Mouse (Mus musculus) midbrain, embryonic 15.5 days (tissue): Measurements from ENCODE around the gene Prex1. TPM values are rescaled to one million over a fixed set of nuclear protein-coding genes. Genes with fewer than 3 reads are reported as not detected.

Source experiments
- ATAC-seq: fragments of 200-750 bp; cut with Nextera tagmentation; replicated peaks from 2 replicates; pipeline ENCODE4 v1.8.0; 2017; ENCODE audit warnings: moderate TSS enrichment
- H3K27ac ChIP-seq: fragments of 300-500 bp; sonication (generic); 2 replicates; pipeline ENCODE4 v1.5.1; 2015; ENCODE audit warnings: mild to moderate bottlenecking, inconsistent platforms
- H3K27me3 ChIP-seq: fragments of 300-500 bp; sonication (generic); replicated peaks from 2 replicates; pipeline ENCODE4 v1.6.1; 2015; ENCODE audit warnings: inconsistent platforms
- H3K36me3 ChIP-seq: fragments of 300-500 bp; sonication (generic); replicated peaks from 2 replicates; pipeline ENCODE4 v1.6.1; 2015; ENCODE audit warnings: inconsistent platforms
- H3K4me1 ChIP-seq: fragments of 300-500 bp; sonication (generic); 2 replicates; pipeline ENCODE4 v1.6.1; 2015; ENCODE audit warnings: inconsistent platforms
- H3K4me2 ChIP-seq: fragments of 300-500 bp; sonication (generic); 2 replicates; pipeline ENCODE4 v1.6.1; 2015; ENCODE audit warnings: inconsistent platforms, mild to moderate bottlenecking, moderate library complexity
- H3K4me3 ChIP-seq: fragments of 300-500 bp; sonication (generic); 2 replicates; pipeline ENCODE4 v1.5.1; 2015; ENCODE audit warnings: mild to moderate bottlenecking, inconsistent platforms
- H3K9ac ChIP-seq: fragments of 300-500 bp; sonication (generic); 2 replicates; pipeline ENCODE4 v1.6.1; 2015; ENCODE audit warnings: mild to moderate bottlenecking, inconsistent platforms
- H3K9me3 ChIP-seq: fragments of 300-500 bp; sonication (generic); 2 replicates; pipeline ENCODE4 v1.6.1; 2016; ENCODE audit warnings: inconsistent platforms
- WGBS: fragments of 180-500 bp; shearing (Covaris S2); methylation state at CpG from one replicate; pipeline ENCODE4 v1.1.7; 2015; ENCODE audit warnings: mixed read lengths; 5-methylcytosine and 5-hydroxymethylcytosine counted together
- polyA plus RNA-seq: library from polyadenylated mRNA; unstranded; fragments of >200 nt; fragmentation: Nextera tagmentation; extraction: Ambion mirVana; gene quantifications from 2 replicates; pipeline ENCODE4 v1.2.1, GENCODE M21; 2015

Prex1 gene
- polyA plus RNA-seq, 1 experiment from 2014 or later, result 20.6 TPM

GRCm38 (mm10) chr2:166664506-166664905 lies 49.1 kb downstream of the Prex1 start:
- H3K4me1 ChIP-seq, result peaks cover 47% of the 10 kb centered on the region

GRCm38 (mm10) chr2:166663250-166663961 lies 50.2 kb downstream of the Prex1 start:
- Histone ChIP-seq H3K36me3 (no peaks in the 10 kb centered on the region), H3K4me1 (peaks cover 36% of the 10 kb centered on the region), H3K9me3 (no peaks in the 10 kb centered on the region), H3K9ac (no peak overlapping the region), H3K27ac (0 out of 2 replicates have a peak overlapping the region, but pooled peaks have one; percentile 0), H3K4me2 (no peak overlapping the region), H3K27me3 (no peaks in the 10 kb centered on the region), H3K4me3 (no peak overlapping the region)
- ATAC-seq, result peak; percentile 41; the same call in 1 of the 2 replicates
- 60% methylated on average over 9 of the region's 9 CpGs for WGBS

More at GRCm38 (mm10) chr2:166664506-166664905, 49.1 kb downstream of the Prex1 start:
- Histone ChIP-seq H3K27ac (no peak overlapping the region), H3K4me2 (no peak overlapping the region), H3K9ac (no peak overlapping the region), H3K9me3 (no peaks in the 10 kb centered on the region), H3K4me3 (no peak overlapping the region), H3K36me3 (no peaks in the 10 kb centered on the region), H3K27me3 (no peaks in the 10 kb centered on the region)
- no peak for ATAC-seq
- WGBS, result 72% methylated on average over 15 of the region's 15 CpGs

- H3K4me1 ChIP-seq, result peaks cover 30% of the 10 kb centered on the region
- peak; percentile 31; the same call in 1 of the 2 replicates for ATAC-seq
Measured at GRCm38 (mm10) chr2:166662595-166663160, 51.0 kb downstream of the Prex1 start.

GRCm38 (mm10) chr2:166661971-166662370 lies 51.7 kb downstream of the Prex1 start:
- Histone ChIP-seq H3K36me3 (no peaks in the 10 kb centered on the region), H3K9ac (no peak overlapping the region), H3K27me3 (no peaks in the 10 kb centered on the region), H3K27ac (peak overlapping the region; percentile 55), H3K4me1 (peaks cover 31% of the 10 kb centered on the region), H3K4me2 (no peak overlapping the region), H3K4me3 (no peak overlapping the region), H3K9me3 (no peaks in the 10 kb centered on the region)
- no peak for ATAC-seq
- 75% methylated on average over 3 of the region's 3 CpGs for WGBS

More at GRCm38 (mm10) chr2:166662595-166663160, 51.0 kb downstream of the Prex1 start:
- WGBS, result 59% methylated on average over 6 of the region's 6 CpGs
- no peak overlapping the region for H3K4me2 ChIP-seq
- H3K27ac ChIP-seq, result peak overlapping the region; percentile 55; the same call in 1 of the 2 replicates
- H3K9ac ChIP-seq, result no peak overlapping the region
- no peaks in the 10 kb centered on the region for H3K36me3 ChIP-seq
- H3K27me3 ChIP-seq, result no peaks in the 10 kb centered on the region
- H3K4me3 ChIP-seq, result no peak overlapping the region
- no peaks in the 10 kb centered on the region for H3K9me3 ChIP-seq

- H3K4me3 ChIP-seq, result no peak overlapping the region
- H3K27me3 ChIP-seq, result no peaks in the 10 kb centered on the region
- no peaks in the 10 kb centered on the region for H3K9me3 ChIP-seq
- H3K27ac ChIP-seq, result peak overlapping the region; percentile 55
- no peak for ATAC-seq
- H3K9ac ChIP-seq, result no peak overlapping the region
- 71% methylated on average over 12 of the region's 12 CpGs for WGBS
- H3K4me1 ChIP-seq, result peaks cover 34% of the 10 kb centered on the region
- H3K4me2 ChIP-seq, result no peak overlapping the region
- H3K36me3 ChIP-seq, result no peaks in the 10 kb centered on the region
Measured at GRCm38 (mm10) chr2:166661498-166661897, 52.1 kb downstream of the Prex1 start.

- WGBS, result 76% methylated on average over 3 of the region's 3 CpGs
- no peaks in the 10 kb centered on the region for H3K36me3 ChIP-seq
- ATAC-seq, result no peak
- peaks cover 39% of the 10 kb centered on the region for H3K4me1 ChIP-seq
- no peaks in the 10 kb centered on the region for H3K9me3 ChIP-seq
- no peak overlapping the region for H3K27ac ChIP-seq
- H3K4me2 ChIP-seq, result no peak overlapping the region
- H3K27me3 ChIP-seq, result no peaks in the 10 kb centered on the region
- no peak overlapping the region for H3K4me3 ChIP-seq
- H3K9ac ChIP-seq, result no peak overlapping the region
Measured at GRCm38 (mm10) chr2:166658380-166658779, 55.3 kb downstream of the Prex1 start.

- Histone ChIP-seq H3K36me3 (no peaks in the 10 kb centered on the region), H3K27ac (peak overlapping the region; percentile 65), H3K27me3 (no peaks in the 10 kb centered on the region), H3K4me2 (no peak overlapping the region), H3K4me3 (no peak overlapping the region), H3K4me1 (peaks cover 31% of the 10 kb centered on the region), H3K9me3 (no peaks in the 10 kb centered on the region), H3K9ac (no peak overlapping the region)
- ATAC-seq, result no peak
- 26% methylated on average over 10 of the region's 10 CpGs for WGBS
Measured at GRCm38 (mm10) chr2:166657451-166658011, 56.1 kb downstream of the Prex1 start.

GRCm38 (mm10) chr2:166656630-166657029 lies 57.0 kb downstream of the Prex1 start:
- H3K27me3 ChIP-seq, result no peaks in the 10 kb centered on the region
- no peak overlapping the region for H3K9ac ChIP-seq
- ATAC-seq, result no peak
- no peaks in the 10 kb centered on the region for H3K36me3 ChIP-seq
- H3K27ac ChIP-seq, result 0 out of 2 replicates have a peak overlapping the region, but pooled peaks have one; percentile 5
- H3K4me3 ChIP-seq, result no peak overlapping the region
- H3K9me3 ChIP-seq, result no peaks in the 10 kb centered on the region
- peak overlapping the region; percentile 16; the same call in 1 of the 2 replicates for H3K4me2 ChIP-seq
- 48% methylated on average over 4 of the region's 4 CpGs for WGBS
- H3K4me1 ChIP-seq, result peaks cover 29% of the 10 kb centered on the region

GRCm38 (mm10) chr2:166655727-166656520 lies 57.7 kb downstream of the Prex1 start:
- no peak for ATAC-seq
- Histone ChIP-seq H3K4me3 (no peak overlapping the region), H3K9ac (no peak overlapping the region), H3K9me3 (no peaks in the 10 kb centered on the region), H3K4me1 (peaks cover 31% of the 10 kb centered on the region), H3K36me3 (no peaks in the 10 kb centered on the region), H3K4me2 (peak overlapping the region; percentile 16; the same call in 1 of the 2 replicates), H3K27me3 (no peaks in the 10 kb centered on the region), H3K27ac (peak overlapping the region; percentile 47)
- WGBS, result 52% methylated on average over 11 of the region's 11 CpGs

GRCm38 (mm10) chr2:166655308-166655707 lies 58.3 kb downstream of the Prex1 start:
- H3K36me3 ChIP-seq, result no peaks in the 10 kb centered on the region
- WGBS, result 73% methylated on average over 4 of the region's 4 CpGs
- no peak overlapping the region for H3K4me3 ChIP-seq
- ATAC-seq, result no peak
- no peak overlapping the region for H3K9ac ChIP-seq
- H3K4me1 ChIP-seq, result peaks cover 34% of the 10 kb centered on the region
- H3K27ac ChIP-seq, result peak overlapping the region; percentile 47; the same call in 1 of the 2 replicates
- no peak overlapping the region for H3K4me2 ChIP-seq
- no peaks in the 10 kb centered on the region for H3K9me3 ChIP-seq
- H3K27me3 ChIP-seq, result no peaks in the 10 kb centered on the region

- no peak overlapping the region for H3K4me3 ChIP-seq
- H3K36me3 ChIP-seq, result no peaks in the 10 kb centered on the region
- H3K9ac ChIP-seq, result no peak overlapping the region
- no peak for ATAC-seq
- no peaks in the 10 kb centered on the region for H3K27me3 ChIP-seq
- WGBS, result 91% methylated on average over 4 of the region's 4 CpGs
- H3K4me1 ChIP-seq, result peaks cover 34% of the 10 kb centered on the region
- no peak overlapping the region for H3K4me2 ChIP-seq
- no peaks in the 10 kb centered on the region for H3K9me3 ChIP-seq
- no peak overlapping the region for H3K27ac ChIP-seq
Measured at GRCm38 (mm10) chr2:166654875-166655274, 58.8 kb downstream of the Prex1 start.

- H3K4me1 ChIP-seq, result peaks cover 34% of the 10 kb centered on the region
- H3K27me3 ChIP-seq, result no peaks in the 10 kb centered on the region
- no peaks in the 10 kb centered on the region for H3K36me3 ChIP-seq
- no peak overlapping the region for H3K9ac ChIP-seq
- H3K27ac ChIP-seq, result peak overlapping the region; percentile 31; the same call in 1 of the 2 replicates
- H3K4me3 ChIP-seq, result no peak overlapping the region
- no peak overlapping the region for H3K4me2 ChIP-seq
- no peak for ATAC-seq
- 22% methylated on average over 5 of the region's 5 CpGs for WGBS
- H3K9me3 ChIP-seq, result no peaks in the 10 kb centered on the region
Measured at GRCm38 (mm10) chr2:166653564-166653963, 60.1 kb downstream of the Prex1 start.
